Mouse (Mus musculus): ENCODE results near the gene Ugt2b34.
"Not testable (repeated sequence)": the region's sequence is repeated elsewhere in the genome, so short reads cannot be mapped to it uniquely, and the experiment has no call there.

Gene Ugt2b34

GRCm38 (mm10) chr5:86906758-86907157, at the start of gene Ugt2b34:
Gene Ugt2b34 (minus strand): TSS chr5:86906937.
- no peak for DNase-seq (ENCODE audit: extremely low spot score, low spot score)

- no peak for DNase-seq (ENCODE audit: extremely low spot score, low spot score)
Observed at GRCm38 (mm10) chr5:86942111-86942510, 35.4 kb upstream of the Ugt2b34 start.

GRCm38 (mm10) chr5:86926426-86926825, 19.7 kb upstream of the Ugt2b34 start, which contains the start of gene Ugt2b1:
Gene Ugt2b1 (minus strand): TSS chr5:86926530.
- DNase-seq (ENCODE audit: extremely low spot score, low spot score): no peak

GRCm38 (mm10) chr5:86920661-86921233, 14.0 kb upstream of the Ugt2b34 start:
- no peak for DNase-seq (ENCODE audit: extremely low spot score, low spot score)

GRCm38 (mm10) chr5:86911357-86912099, 4.8 kb upstream of the Ugt2b34 start:
- no peak for DNase-seq (ENCODE audit: extremely low spot score, low spot score)

GRCm38 (mm10) chr5:86910770-86911169, 4.0 kb upstream of the Ugt2b34 start:
- no peak for DNase-seq (ENCODE audit: extremely low spot score, low spot score)

- DNase-seq (ENCODE audit: extremely low spot score, low spot score): no peak
Observed at GRCm38 (mm10) chr5:86889933-86890332, 16.8 kb downstream of the Ugt2b34 start.

GRCm38 (mm10) chr5:86888420-86888819, 18.3 kb downstream of the Ugt2b34 start:
- DNase-seq (ENCODE audit: extremely low spot score, low spot score): no peak

- no peak for DNase-seq (ENCODE audit: extremely low spot score, low spot score)
Observed at GRCm38 (mm10) chr5:86887081-86887480, 19.7 kb downstream of the Ugt2b34 start.

- no peak for DNase-seq (ENCODE audit: extremely low spot score, low spot score)
Observed at GRCm38 (mm10) chr5:86886620-86887019, 20.1 kb downstream of the Ugt2b34 start.

GRCm38 (mm10) chr5:86871877-86872276, 34.9 kb downstream of the Ugt2b34 start:
- DNase-seq (ENCODE audit: extremely low spot score, low spot score): no peak

- DNase-seq (ENCODE audit: extremely low spot score, low spot score): no peak
Observed at GRCm38 (mm10) chr5:86858336-86858735, 48.4 kb downstream of the Ugt2b34 start.

GRCm38 (mm10) chr5:86857682-86858081, 49.1 kb downstream of the Ugt2b34 start:
- no peak for DNase-seq (ENCODE audit: extremely low spot score, low spot score)

- not testable (repeated sequence) for DNase-seq (ENCODE audit: extremely low spot score, low spot score)
Observed at GRCm38 (mm10) chr5:86856505-86856904, 50.2 kb downstream of the Ugt2b34 start.

GRCm38 (mm10) chr5:86851658-86852057, 55.1 kb downstream of the Ugt2b34 start:
- no peak for DNase-seq (ENCODE audit: extremely low spot score, low spot score)

- peak; percentile 26 for DNase-seq (ENCODE audit: extremely low spot score, low spot score)
Observed at GRCm38 (mm10) chr5:86850104-86850503, 56.6 kb downstream of the Ugt2b34 start.

GRCm38 (mm10) chr5:86841261-86841660, 65.5 kb downstream of the Ugt2b34 start:
- DNase-seq (ENCODE audit: extremely low spot score, low spot score): not testable (repeated sequence)

GRCm38 (mm10) chr5:86840207-86840606, 66.5 kb downstream of the Ugt2b34 start:
- no peak for DNase-seq (ENCODE audit: extremely low spot score, low spot score)

Data from neural tube, embryonic 10.5 days (tissue).